Mouse (Mus musculus) liver, postnatal 0 days (tissue): Measurements from ENCODE around the gene Esrrg.

Experiments
- CTCF ChIP-seq: sonication (generic); IDR thresholded peaks from 2 replicates; pipeline ENCODE4 v1.5.1; 2016; ENCODE audit warnings: antibody characterized with exemption, low read depth
- EP300 ChIP-seq: IDR thresholded peaks from 2 replicates; pipeline ENCODE4 v1.6.1; 2016; ENCODE audit warnings: antibody characterized with exemption, low read depth, mild to moderate bottlenecking

DNA sequence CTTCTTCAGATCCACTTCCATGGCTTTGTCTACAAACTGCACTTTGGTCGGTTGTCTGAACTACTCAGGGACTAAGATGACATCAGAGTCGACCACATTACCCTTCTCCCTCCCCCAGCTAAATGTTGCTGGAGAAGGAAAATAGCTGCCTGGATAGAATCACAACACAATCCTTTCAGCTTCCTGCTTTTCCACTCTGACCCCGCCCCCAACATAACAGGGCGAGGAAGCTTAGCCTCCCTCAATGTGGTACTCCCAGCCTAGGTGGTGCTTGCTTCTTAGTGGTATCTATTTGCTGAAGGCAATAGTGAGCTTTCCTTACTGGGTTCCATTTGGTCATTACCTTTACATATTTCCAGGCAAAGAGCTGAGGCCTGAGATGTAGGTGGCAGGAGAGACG is 3.3 kb downstream of the Esrrg start:
- TF ChIP-seq CTCF (no peak), EP300 (no peak)
